Mouse (Mus musculus): ENCODE measurements around the gene Nucb1.
"Not testable (repeated sequence)": the region's sequence is repeated elsewhere in the genome, so short reads cannot be mapped to it uniquely, and the experiment has no call there.

Gene Nucb1

GRCm38 (mm10) chr7:45488293-45489204, 21.7 kb downstream of the Nucb1 start, which contains the start of gene Dhdh:
Dhdh (minus strand) TSS chr7:45488805.
- DNase-seq (ENCODE audit: low spot score in 2 of 2) = no peak

- no peak for DNase-seq (ENCODE audit: low spot score in 2 of 2)
Observed at GRCm38 (mm10) chr7:45487861-45488292, 22.3 kb downstream of the Nucb1 start.

- no peak for DNase-seq (ENCODE audit: low spot score in 2 of 2)
Observed at GRCm38 (mm10) chr7:45486761-45487415, 23.3 kb downstream of the Nucb1 start, which contains the start of gene Gm45808. Gm45808 (minus strand) TSS chr7:45486811.

- DNase-seq (ENCODE audit: low spot score in 2 of 2) = no peak
Observed at GRCm38 (mm10) chr7:45486158-45486557, 24.0 kb downstream of the Nucb1 start.

- DNase-seq (ENCODE audit: low spot score in 2 of 2) = not testable (repeated sequence)
Observed at GRCm38 (mm10) chr7:45484985-45485384, 25.2 kb downstream of the Nucb1 start.

GRCm38 (mm10) chr7:45482166-45482565, 28.0 kb downstream of the Nucb1 start:
- DNase-seq (ENCODE audit: low spot score in 2 of 2) = no peak

- peak; percentile 58 to 63 for DNase-seq (ENCODE audit: low spot score in 2 of 2)
Observed at GRCm38 (mm10) chr7:45481374-45481927, 28.8 kb downstream of the Nucb1 start, which contains the start of gene Tulp2. Tulp2 (plus strand) TSS chr7:45481877.

GRCm38 (mm10) chr7:45480310-45480709, 29.9 kb downstream of the Nucb1 start:
- not testable (repeated sequence) for DNase-seq (ENCODE audit: low spot score in 2 of 2)

- DNase-seq (ENCODE audit: low spot score in 2 of 2) = no peak
Observed at GRCm38 (mm10) chr7:45478774-45479173, 31.4 kb downstream of the Nucb1 start.

- DNase-seq (ENCODE audit: low spot score in 2 of 2) = peak in 1 of 2 experiments; percentile 57
Observed at GRCm38 (mm10) chr7:45477003-45477402, 33.2 kb downstream of the Nucb1 start.

GRCm38 (mm10) chr7:45476453-45476852, 33.8 kb downstream of the Nucb1 start:
- DNase-seq (ENCODE audit: low spot score in 2 of 2) = no peak

GRCm38 (mm10) chr7:45475291-45475969, 34.8 kb downstream of the Nucb1 start:
- no peak for DNase-seq (ENCODE audit: low spot score in 2 of 2)

GRCm38 (mm10) chr7:45470869-45471268, 39.3 kb downstream of the Nucb1 start:
- peak in 1 of 2 experiments; percentile 57 for DNase-seq (ENCODE audit: low spot score in 2 of 2)

GRCm38 (mm10) chr7:45467090-45467670, 43.0 kb downstream of the Nucb1 start:
- DNase-seq (ENCODE audit: low spot score in 2 of 2) = no peak

- DNase-seq (ENCODE audit: low spot score in 2 of 2) = peak; percentile 96
Observed at GRCm38 (mm10) chr7:45466283-45467089, 43.7 kb downstream of the Nucb1 start, which contains the start of gene Bax. Bax (minus strand) TSS chr7:45466898.

- DNase-seq (ENCODE audit: low spot score in 2 of 2) = no peak
Observed at GRCm38 (mm10) chr7:45465549-45465948, 44.7 kb downstream of the Nucb1 start.

- DNase-seq (ENCODE audit: low spot score in 2 of 2) = no peak
Observed at GRCm38 (mm10) chr7:45465112-45465511, 45.1 kb downstream of the Nucb1 start.

- DNase-seq (ENCODE audit: low spot score in 2 of 2) = no peak
Observed at GRCm38 (mm10) chr7:45463987-45464778, 46.0 kb downstream of the Nucb1 start.

- DNase-seq (ENCODE audit: low spot score in 2 of 2) = not testable (repeated sequence)
Observed at GRCm38 (mm10) chr7:45462868-45463267, 47.3 kb downstream of the Nucb1 start.
